Mouse (Mus musculus) MEL (cell line): ENCODE measurements around the gene Gm21903.

Experiments
- BHLHE40 ChIP-seq: IDR thresholded peaks from 2 replicates; pipeline ENCODE4 v1.6.1; 2012; ENCODE audit warnings: low read depth, mild to moderate bottlenecking, inconsistent platforms, low read length, improper control_type of control experiment, borderline replicate concordance
- CTCF ChIP-seq, 3 experiments: IDR thresholded peaks in 2 of 3; conservative IDR thresholded peaks in 1 of 3; 2 replicates each; pipeline ENCODE4 v1.5.1; 2011 to 2012; ENCODE audit warnings: low read length in 3 of 3, low read depth in 2 of 3, mild to moderate bottlenecking in 2 of 3, improper control_type of control experiment in 1 of 3, inconsistent platforms in 1 of 3, mixed read lengths in 1 of 3, moderate library complexity in 1 of 3; ENCODE audit not compliant: control insufficient read depth in 1 of 3, insufficient read depth in 1 of 3, poor library complexity in 1 of 3, severe bottlenecking in 1 of 3
- HCFC1 ChIP-seq: IDR thresholded peaks from 2 replicates; pipeline ENCODE4 v1.6.1; 2012; ENCODE audit warnings: low read depth, mild to moderate bottlenecking, inconsistent platforms, low read length, improper control_type of control experiment, moderate library complexity
- POLR2A ChIP-seq, 2 experiments: IDR thresholded peaks; 2 replicates each; pipeline ENCODE4 v1.6.1; 2011 to 2012; ENCODE audit warnings: low read length in 2 of 2, mild to moderate bottlenecking in 2 of 2, control low read depth in 1 of 2, improper control_type of control experiment in 1 of 2, low read depth in 1 of 2, moderate library complexity in 1 of 2; ENCODE audit not compliant: control insufficient read depth in 1 of 2, insufficient read depth in 1 of 2, poor library complexity in 1 of 2

DNA sequence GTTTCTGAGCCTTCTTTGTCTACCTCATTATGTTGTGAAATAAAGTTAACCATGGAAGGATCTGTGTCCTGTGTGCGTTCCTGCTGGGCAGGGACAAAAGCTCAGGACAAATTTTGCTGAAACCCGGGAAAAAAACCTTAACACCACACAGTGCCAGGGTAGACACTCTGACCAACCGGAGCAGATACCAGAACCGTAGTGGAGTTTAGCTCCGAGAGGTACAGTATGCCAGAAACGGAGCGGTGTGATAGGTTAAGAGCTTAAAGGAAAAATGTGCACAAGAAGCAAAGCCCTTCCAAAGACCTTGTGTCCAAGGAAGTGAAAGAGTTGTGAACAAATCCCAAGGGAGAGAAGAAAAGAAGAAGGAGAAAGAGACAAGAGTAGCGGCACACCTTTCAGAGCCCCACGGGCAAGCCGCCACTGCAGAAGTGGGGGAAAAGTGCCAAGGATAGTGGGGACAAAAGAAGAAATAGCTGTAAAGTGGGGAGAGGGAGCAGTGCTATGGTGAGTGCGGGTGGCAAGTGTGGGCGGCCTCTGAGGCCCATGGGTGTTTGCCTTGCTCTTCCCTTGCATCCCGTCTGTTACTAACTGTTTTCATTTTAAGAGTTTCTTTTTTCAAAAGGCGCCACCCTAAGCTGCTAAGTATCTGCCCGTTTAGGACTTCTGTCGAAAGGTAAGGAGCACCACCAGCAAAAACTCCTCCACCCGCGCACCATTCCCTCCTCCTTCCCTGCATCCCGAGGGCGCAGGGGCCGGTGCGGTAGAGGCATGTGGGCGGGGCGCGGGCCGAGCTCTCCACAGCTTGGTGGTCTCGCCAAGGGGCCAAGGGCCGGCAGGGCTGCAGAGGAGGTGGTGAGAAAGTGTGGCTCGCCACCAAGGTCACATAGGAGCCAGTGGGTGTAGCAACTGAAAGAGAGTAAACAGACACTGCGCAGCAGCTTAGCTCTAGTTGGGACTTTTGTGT is 32.2 kb downstream of the Gm21903 start:
- no peak for TF ChIP-seq BHLHE40
- no peak for TF ChIP-seq CTCF (IDR thresholded peaks at IDR 0.05 in 2 of 3, conservative IDR thresholded peaks at IDR 0.05 in 1 of 3; ENCODE audit: control insufficient read depth in 1 of 3, insufficient read depth in 1 of 3, low read depth in 2 of 3, low read length in 3 of 3, poor library complexity in 1 of 3, severe bottlenecking in 1 of 3)
- TF ChIP-seq HCFC1 = no peak
- no peak for TF ChIP-seq POLR2A (IDR thresholded peaks at IDR 0.05; ENCODE audit: control insufficient read depth in 1 of 2, insufficient read depth in 1 of 2, low read depth in 1 of 2, low read length in 2 of 2, poor library complexity in 1 of 2)
